Mouse (Mus musculus) small intestine, adult 2 months (tissue): ENCODE measurements at regions not wholly inside any gene's neighbourhood (a gene's known extent, or its start where the extent isn't known, plus 50 kb on each side); places are given as distances from the start of the nearest gene placed in this dataset.

ENCODE experiments used
- CTCF ChIP-seq: fragments of 200-500 bp; IDR thresholded peaks from 2 replicates; pipeline ENCODE4 v1.5.1; 2012; ENCODE audit warnings: low read depth, mild to moderate bottlenecking, control low read depth, inconsistent platforms, low read length, moderate library complexity, mixed read lengths; ENCODE audit not compliant: insufficient replicate concordance, insufficient read length; ENCODE audit errors: extremely low read depth
- POLR2A ChIP-seq: fragments of 200-500 bp; IDR thresholded peaks from 2 replicates; pipeline ENCODE4 v1.6.1; 2012; ENCODE audit warnings: low read depth, mild to moderate bottlenecking, control low read depth, inconsistent platforms, low read length, moderate library complexity

DNA sequence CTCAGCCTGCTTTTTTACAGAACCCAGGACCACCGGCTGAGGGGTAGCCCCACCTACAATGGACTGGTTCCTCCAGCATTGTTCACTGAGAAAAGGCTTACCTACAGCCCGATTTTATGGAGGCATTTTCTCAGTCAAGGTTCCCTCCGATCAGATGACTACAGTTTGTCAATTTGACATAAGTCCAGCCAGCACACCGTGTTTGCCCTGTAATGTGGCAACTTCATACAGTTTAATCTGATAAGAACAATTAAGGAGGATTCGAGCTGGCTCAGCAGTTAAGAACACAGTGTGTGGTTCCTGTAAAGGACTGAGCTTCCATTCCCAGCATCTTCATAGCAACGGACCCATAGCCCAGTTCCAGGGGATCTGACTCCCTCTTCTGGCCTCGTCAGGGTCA lies 65.9 kb downstream of the Skor1 start:
- TF ChIP-seq CTCF: no peak
- TF ChIP-seq POLR2A: no peak
